Mouse (Mus musculus): Measurements from ENCODE around the gene Gnpnat1. TPM values are rescaled to one million over a fixed set of nuclear protein-coding genes. Genes with fewer than 3 reads are reported as not detected.
"Not testable (repeated sequence)": the region's sequence is repeated elsewhere in the genome, so short reads cannot be mapped to it uniquely, and the experiment has no call there.

Gene Gnpnat1
- total RNA-seq (2022): 10 to 100 TPM in 1 of 4 experiments, 1 to 10 TPM in 3; 7.2 to 10.8 (median 9.7) TPM

DNA sequence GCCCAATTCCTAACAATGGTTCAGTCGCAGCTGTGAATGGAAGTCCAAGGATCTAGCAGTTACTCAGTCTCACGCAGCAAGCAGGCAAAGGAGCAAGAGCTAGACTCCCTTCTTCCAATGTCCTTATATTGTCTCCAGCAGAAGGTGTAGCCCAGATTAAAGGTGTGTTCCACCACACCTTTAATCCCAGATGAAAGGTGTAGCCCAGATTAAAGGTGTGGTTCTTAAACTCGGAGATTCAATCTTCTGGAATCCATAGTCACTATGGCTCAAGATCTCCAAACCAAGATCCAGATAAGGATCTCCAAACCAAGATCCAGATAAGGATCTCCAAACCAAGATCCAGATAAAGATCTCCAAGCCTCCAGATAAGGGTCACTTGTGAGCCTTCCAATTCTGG lies at the start of gene Gnpnat1:
TSS of gene Gnpnat1 (minus strand) at position 101 of the 400 bp plus-strand sequence.
- DNase-seq (ENCODE audit: low spot score in 2 of 2): not testable (repeated sequence)

DNA sequence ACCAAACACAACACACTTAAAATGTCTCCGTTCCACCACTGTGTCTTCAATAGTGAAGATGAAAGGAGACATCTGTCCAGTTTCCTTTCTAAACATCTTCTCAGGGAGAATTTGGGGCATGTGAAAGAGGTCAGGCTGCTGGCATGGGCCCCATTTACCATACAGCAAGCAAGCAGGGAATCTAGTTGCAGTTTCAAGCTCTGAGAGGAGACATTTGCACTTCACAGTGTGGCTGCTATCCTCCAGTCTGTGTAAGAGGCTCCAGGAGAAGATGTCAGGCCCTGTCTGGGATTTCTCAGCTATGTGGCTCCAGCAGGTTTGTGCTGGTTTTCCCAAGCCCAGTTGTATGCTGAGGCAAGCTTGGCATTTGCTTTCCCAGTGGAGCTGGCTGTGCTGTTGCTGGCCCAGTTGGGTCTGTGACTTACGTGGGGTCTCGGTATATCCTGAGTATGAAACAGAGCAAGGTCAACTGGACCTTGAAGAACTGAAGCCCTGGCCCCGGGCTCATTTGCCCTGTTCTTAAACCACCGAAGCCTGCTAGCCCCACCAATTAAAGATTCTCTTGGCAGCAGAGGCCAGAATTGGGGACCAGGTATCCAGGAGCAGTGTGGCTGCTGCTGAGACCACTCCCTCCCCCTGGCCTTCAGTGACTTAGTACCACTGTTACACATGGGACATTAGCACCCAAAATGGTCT lies 49.0 kb upstream of the Gnpnat1 start:
- no peak for DNase-seq (ENCODE audit: low spot score in 2 of 2)

DNA sequence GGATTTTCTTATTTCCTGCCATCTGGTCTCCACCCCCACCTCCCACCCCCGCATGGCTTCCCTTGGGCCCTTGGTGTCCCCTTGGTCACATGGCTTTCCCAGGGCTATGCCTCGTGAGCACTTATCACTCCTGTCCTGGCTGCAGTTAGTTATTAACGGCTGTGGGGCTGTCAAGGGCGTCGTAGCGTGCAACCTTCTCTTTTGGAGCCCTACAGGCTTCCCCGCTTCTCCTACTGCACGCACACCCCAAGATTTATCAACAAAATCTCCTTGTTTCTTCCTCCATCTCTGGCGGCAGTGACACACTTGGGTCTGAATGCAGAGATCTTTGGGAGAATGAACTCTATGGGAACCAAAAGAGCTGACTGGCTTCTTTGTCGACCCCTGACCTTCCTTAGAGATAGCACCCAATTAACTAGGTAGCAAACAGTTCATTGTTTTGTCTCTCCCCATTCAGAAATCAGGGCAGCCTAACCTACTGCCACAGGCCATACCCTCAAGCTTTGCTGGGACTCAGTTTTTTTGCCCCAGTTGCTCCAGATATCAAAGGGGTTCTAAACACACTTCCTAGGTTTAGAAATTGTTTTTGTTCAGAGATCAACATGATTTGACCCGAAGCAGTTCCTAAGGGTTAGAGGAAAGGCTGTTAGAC lies 48.3 kb upstream of the Gnpnat1 start:
- DNase-seq (ENCODE audit: low spot score in 2 of 2): no peak

DNA sequence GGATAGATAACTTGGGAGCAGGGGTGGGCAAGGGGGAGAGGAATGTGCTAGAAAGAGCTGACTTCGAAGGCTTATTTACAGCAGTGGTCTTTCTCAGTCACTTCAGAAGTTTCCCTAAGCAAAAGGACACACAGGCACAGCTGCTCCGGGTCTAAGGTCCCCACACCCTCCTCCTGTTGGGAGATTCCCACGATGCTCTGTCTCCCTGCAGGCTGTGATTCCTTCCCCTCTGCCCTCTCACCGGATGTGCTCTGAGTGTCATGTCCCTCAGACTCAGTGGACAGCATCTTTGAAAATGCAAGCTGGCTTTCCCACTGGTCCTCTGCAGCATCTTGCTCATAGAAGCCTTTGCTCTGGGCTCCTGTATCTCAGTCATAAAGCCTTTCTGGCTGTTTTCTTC lies 47.4 kb upstream of the Gnpnat1 start:
- no peak for DNase-seq (ENCODE audit: low spot score in 2 of 2)

DNA sequence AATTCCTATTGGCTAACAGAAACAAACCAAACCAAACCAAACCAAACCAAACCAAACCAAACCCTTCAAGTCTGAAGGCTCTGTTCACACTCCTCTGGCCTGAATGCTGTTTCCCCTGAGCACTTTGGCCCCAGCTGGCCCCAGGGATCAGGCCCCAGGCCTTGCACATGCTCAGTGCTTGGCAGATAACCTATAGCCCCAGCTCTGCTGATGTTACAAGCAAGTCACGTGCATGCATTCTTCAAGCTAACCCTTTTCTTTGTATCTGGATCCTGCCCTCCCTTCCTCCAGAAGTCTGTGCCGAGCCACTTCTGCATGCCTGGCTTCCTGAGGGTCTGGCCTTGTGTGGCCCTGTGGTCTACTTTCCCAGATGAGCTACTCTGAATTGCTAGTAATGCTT lies 46.4 kb upstream of the Gnpnat1 start:
- DNase-seq (ENCODE audit: low spot score in 2 of 2): no peak

DNA sequence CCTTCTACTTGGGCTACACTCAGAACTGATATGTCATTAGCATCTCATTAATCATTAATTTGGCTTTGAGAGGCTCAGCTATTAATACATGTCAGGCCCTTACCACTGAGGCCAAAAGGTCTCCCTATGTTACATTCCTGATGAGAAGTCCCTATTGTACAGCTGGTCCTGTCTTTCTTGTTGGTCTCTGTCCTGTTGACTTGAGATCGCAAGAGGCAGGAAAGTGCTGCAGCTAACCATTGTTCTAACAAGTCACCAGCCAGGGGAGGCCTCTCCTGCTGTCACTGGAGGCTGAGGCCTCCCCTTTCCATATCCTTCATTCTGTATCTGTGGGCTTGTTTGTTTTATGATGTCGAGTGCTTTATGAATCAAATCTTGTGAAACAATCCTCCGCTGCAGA lies 42.1 kb upstream of the Gnpnat1 start:
- no peak for DNase-seq (ENCODE audit: low spot score in 2 of 2)

DNA sequence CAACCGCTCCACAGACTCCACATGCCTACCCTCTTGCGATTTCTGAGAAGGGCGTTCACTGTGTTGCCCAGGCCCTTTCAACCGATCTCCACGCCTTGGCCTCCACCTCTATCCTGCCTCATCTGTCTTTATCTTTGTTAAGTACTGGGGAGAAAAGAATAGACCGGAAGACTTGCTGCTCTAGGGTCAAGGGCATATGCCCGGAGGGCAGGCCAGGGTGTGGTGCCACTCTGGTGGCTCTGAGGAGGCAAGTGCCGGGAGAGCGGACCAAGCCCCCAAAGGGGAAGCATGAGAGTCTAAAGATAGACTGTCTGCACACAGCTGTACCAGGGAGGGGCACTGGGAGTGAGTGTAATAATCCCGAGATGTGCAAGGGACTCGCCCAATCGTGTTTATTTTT lies 40.7 kb upstream of the Gnpnat1 start:
- DNase-seq (ENCODE audit: low spot score in 2 of 2): peak in 1 of 2 experiments; percentile 18

DNA sequence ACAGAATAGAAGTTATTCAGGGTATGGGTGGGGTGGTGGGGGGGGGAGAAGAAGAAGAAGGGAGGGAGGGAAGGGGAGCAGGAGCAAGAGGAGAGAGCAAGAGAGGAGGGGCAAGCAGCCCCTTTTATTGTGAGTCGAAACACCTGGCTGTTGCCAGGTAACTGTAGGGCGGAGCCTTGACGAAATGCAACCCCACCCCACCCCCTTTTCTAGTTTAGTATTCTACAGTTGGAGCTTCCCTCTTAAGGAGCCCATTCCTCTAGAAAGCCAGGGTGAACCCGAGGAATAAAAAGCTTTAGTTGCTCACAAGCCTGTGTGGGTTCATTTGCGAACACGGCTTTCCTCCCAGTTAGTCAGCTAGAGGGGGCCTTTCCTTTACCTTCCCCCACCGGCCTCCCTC lies 40.2 kb upstream of the Gnpnat1 start:
- no peak for DNase-seq (ENCODE audit: low spot score in 2 of 2)

DNA sequence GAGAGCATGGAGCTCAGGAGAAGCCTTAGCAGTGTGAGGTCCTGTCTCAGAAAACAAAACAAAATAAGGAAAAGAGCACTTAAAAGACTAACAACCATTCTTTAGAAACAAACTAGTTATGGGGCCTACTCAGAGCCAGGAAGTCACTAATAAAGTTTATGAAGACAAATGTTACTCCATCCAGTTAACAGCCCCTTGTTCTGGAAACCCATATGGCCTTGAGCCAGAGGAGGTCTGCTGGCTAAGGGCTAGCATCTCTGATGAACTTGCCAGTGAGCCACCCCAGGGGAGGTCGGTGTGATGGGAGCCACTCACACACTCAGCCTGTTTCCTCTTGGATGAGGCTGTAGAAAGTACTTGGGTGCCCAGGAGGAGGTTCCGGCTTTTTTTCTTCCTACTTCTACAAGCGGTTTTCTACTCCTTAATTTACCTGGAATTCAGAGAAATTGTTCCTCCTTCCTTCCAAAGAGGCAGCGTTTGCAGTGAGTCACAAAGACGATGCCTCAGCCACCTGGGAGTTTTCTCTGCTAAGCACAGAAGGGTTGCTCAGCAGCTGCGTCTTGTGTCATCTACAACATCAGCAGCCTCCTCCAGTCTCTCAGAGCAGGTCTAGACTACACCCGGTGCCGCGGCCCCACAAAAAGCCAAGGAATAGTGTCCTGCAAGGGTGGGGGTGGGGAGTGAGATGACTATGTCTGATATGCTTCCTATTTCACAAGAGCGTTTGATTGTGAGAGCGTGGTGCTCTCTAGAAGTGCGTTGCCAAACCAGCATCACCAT lies 38.3 kb upstream of the Gnpnat1 start:
- DNase-seq (ENCODE audit: low spot score in 2 of 2): no peak

DNA sequence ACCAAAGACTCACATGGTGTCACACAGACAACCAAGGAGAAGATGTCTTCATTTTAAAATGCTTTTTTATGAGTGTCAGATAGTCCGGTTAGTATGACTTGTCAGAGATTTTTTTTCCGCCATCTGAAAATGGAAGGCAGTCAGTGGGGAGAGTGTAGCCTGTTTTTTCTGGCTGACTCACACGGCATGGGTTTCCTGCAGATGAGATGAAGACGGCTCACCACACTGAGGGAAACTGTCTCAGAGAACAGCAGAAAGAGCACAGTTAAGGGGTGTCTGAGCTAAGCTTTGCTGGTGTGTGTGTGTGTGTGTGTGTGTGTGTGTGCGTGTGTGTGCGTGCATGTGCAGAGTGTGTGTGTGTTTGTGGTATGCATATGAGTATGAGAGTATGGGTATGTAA lies 36.6 kb upstream of the Gnpnat1 start:
- no peak for DNase-seq (ENCODE audit: low spot score in 2 of 2)

DNA sequence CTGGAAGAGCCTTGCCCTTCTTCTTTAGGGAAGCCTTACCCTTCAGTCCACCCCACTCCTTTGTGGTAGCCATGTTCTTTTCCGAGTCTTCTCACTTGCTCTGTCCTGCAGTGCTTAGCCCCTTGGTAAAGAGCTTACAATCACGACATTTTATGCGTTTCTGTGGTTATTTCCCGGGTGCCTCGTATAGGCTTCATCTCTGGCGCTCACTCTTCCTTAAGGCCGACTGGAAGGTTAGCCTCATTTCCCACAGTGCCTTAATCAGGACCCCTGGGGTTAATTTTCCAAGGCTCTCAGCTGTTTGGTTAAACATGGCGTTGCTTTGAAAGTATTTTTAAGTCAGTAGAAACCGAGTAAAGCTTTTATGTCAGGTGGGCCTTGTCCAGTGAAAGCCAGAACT lies 34.7 kb upstream of the Gnpnat1 start:
- no peak for DNase-seq (ENCODE audit: low spot score in 2 of 2)

DNA sequence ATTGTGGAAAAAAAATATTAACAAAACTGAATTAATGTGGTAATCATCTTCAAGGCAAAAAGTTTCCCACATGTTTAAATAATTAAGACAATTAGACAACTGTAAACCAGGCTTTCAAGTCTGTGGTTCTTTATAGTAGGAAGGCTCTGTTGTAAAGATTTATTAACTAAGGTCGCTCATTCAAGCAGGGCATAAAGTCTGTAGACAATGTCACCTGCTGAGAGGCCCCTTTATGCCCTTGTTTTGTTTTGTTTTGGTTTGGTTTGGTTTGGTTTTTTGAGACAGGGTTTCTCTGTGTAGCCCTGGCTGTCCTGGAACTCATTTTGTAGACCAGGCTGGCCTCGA lies 34.2 kb upstream of the Gnpnat1 start:
- no peak for DNase-seq (ENCODE audit: low spot score in 2 of 2)

DNA sequence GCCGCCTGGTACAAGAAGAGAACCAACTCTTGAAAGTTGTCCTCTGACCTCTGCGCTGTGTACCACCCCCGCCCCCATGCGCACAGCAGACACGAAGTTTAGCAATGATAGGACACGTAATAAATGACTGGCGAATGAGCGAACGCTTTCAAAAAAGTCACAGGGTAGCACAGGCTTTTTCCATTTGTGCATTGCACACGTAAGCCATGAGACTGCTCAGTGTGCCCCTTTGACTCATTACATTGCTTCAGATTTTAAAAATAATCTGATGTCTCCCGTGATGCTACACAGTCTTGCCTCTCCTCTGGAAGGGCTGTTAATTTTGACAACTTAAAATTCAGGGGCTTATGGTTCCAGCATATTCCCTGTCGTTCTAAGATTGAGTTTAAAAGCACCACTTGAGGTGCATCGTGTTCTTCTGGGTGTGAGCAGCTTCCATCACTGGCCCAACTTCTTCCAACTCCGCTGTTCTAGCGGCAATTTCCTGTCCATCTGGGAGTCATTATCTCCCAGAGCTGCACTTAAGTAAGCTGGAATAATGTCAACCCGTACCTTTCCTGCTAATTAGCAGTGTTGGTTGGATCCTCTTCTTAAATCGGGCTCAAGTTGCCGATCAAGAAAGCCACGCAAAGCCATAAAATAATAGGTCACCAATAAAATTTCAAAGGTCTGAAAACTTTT lies 33.7 kb upstream of the Gnpnat1 start:
- DNase-seq (ENCODE audit: low spot score in 2 of 2): no peak

DNA sequence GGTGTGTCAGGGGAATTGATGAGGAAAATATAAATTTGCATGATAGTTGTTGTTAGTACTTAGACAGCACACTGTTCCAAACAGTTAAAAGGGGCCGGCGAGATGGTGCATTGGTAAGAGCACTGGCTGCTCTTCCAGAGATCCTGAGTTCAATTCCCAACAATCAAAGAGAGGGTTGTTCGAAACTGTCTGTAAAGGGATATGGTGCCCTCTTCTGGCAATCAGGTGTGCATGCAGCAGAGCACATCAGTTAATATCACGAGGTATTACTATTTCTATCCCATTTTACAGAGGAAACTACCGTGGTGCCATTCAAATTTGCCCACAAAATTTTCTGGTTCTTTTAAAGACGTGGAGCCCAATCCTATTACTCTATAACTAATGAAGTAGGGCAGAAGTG lies 29.5 kb upstream of the Gnpnat1 start:
- DNase-seq (ENCODE audit: low spot score in 2 of 2): no peak

DNA sequence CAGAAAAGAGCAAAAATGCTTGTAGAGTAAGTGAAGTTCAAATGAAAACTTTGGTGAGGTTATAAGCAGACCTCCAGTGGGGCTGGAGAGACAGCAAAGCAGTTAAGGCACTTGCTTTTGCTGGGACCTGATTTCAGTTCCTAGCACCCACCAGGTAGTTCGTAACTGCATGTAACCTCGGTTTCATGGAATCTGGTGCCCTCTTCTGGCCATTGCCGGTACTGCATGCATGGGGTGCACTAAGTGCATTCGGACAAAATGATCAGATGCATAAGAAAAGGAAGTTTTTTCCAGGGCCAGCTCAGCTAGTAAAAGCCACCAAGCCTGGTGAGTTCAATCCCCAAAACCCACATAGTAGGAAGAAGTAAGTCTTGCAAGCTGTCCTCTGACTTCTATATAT lies 27.3 kb upstream of the Gnpnat1 start:
- no peak for DNase-seq (ENCODE audit: low spot score in 2 of 2)

DNA sequence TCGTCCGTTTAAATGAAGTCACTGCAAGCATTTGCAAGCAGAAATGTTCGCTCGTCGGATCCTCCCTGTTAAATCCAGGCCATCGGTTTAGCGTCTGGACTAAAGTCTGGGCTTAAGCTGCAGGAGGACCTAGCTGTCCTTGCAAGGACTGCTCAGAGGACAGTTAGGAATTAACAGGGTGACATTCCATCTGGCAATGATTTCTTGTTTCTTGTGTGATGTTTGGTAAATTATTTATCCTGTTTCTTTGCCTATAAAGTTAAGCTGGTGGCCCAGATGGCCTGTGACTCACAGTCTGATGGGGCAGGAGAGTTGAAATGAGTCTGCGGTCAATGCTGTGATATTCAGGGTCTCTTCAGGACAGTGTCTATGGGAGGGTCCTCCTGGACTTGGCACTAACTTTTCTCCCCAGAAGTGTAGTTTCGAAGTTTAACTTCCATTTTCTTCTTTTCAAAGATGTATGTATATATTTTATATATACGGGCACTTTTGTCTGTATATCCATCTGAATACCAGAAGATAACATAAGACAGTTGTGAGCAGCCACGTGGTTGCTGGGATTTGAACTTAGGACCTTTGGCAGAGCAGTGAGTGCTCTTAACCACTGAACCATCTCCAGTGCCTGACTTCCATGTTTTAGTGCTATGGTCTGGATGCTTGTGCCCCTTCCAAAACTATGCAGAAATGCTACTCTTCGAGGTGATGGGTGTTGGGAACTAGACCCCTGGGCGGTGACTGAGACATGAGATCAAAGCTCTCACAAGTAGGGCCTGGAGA lies 25.5 kb upstream of the Gnpnat1 start:
- DNase-seq (ENCODE audit: low spot score in 2 of 2): no peak

DNA sequence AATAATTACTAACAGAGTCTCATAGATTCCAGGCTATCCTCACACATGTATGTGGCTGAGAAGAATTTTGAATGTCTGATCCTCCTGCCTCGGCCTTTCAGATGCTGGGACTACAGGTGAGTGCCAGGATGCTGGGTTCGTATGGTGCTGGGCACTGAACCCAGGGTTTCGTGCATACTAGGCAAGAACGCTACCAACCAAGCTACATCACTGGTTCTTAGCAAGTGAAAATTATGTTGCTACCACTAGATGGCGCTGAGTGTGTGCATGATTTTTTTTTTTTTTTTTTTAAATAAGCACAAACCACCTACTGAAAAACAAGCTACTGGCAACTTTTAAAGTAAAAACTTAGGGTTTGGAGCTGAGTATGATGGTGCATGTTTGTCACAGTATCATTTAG lies 18.5 kb upstream of the Gnpnat1 start:
- no peak for DNase-seq (ENCODE audit: low spot score in 2 of 2)

DNA sequence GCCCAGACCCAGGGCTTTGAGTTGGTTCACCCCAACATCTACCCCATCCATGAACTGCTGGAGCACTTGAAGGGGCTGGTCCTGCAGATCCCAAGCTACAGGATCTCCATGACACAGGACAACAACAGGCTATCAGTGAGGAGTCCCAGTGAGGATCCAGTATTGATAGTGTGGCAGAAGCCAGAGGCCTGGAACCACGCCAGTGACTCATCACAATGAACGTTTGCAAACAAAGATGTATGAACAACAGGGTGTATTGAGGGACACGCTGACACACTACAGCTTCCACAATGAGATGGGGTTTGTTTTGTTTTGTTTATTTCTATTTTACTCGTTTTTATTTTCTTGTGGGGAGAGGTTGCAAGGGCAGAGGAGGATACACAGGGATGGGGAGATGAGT lies 17.7 kb upstream of the Gnpnat1 start:
- no peak for DNase-seq (ENCODE audit: low spot score in 2 of 2)

DNA sequence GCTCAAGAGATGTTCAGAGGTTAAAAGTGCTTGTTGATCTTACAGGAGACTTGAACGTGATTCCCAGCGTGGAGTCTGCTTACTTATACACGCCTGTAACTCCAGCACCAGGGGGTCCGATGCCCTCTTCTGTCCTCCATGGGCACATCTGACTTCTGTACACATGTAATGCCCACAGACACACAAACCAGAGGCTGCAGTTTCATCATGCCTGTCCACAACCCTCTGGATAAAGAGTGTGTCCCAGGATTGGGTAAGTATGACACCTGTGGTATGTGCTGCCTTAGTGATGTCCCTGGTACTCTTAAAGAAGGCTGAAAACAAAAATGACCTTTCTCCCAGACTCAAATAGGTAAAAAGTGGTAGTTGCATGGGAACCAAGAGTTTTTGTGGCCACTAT lies 14.6 kb upstream of the Gnpnat1 start:
- DNase-seq (ENCODE audit: low spot score in 2 of 2): no peak

DNA sequence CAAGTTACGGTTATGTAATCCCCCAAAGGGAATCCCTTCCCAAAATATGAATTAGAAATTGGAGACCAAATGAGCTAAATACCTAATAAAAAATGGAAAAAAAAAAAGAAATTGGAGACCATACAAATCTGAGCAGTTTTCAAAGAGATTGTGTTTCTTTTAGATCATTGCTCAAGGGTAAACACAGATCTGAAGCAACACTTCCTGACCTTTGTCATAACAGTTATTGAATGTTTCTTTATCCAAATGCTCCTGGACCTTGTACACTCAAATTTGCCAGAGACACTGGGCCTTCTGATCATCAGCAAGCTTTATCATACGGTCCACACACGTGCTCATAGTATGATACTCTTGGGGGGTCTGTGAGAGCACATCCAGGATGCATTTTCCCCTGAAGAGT lies 13.8 kb upstream of the Gnpnat1 start:
- no peak for DNase-seq (ENCODE audit: low spot score in 2 of 2)

DNA sequence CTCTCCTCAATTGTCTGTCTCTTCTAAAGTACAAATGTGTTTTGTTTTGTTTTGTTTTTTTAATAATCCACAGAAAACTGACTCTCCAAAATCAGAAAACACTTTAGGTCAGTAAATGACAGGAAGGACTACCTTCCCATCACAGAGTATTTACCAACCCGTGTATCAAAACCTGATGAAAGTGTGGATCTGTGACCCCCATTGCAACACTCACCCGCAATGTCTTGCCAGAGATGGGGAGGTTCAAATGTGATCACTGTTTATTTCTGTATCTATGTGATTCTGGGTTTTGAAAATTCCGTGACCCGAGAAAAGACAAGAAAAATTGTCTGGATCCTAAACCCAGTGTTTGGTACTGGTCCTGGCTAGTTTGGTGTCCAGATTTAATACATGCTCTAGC lies 11.6 kb upstream of the Gnpnat1 start:
- DNase-seq (ENCODE audit: low spot score in 2 of 2): no peak

Data from gastrocnemius, adult 8-10 months (tissue).